Mouse (Mus musculus): ENCODE measurements around the gene Psmc3ip. TPM values are rescaled to one million over a fixed set of nuclear protein-coding genes. Genes with fewer than 3 reads are reported as not detected.
A peak's percentile ranks its signal among the peaks of the same experiment; 100 is the strongest.

Gene Psmc3ip
- polyA plus RNA-seq, 1 experiment from 2014 or later: 30.8 TPM

DNA sequence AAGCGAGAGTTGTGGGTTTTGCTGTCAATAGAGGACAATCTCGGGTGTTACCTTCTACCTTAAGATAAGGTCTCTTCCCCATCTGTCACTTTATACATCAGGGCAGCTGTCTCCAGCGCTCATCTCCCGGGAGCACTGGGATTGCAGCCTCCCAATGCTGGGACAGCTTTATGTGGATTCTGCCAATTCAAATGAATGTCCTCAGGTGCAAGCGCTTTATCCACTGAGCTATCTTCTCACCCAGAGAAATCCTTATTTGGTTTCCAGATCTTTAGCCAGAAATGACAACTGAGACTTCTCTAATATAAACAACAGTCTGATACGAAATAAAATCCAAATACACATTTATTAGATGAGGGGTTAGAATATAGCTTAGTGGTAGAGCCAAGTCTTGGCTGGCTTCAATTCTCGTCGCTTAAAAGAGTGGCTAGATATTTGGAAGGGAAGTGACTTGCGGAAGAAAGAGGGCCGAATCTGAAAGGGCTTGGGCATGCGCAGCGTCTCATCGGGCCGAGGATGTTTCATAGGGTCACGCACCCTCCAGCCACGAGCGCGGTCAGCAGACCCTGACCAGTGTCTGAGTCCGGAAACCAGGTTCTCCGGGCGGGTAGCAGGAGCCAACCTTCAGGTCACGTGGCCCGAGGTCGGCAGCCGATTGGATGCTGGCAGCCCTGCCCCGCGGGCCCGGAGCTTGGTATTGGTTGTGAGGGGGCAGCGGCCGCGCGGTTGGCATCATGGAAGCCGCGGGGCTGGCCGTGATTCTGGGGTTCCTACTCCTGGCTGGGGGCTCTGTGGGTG, 25.6 kb downstream of the Psmc3ip start, which contains the start of gene Naglu:
Gene Naglu, plus strand, starts transcription at position 622 of the 798 bp plus-strand sequence.
- peaks cover 21% of the 10 kb centered on the region for H3K4me1 ChIP-seq (replicated peaks)
- peak; percentile 89 for ATAC-seq
- peak within 1 kb of the TSS; percentile 80 for H3K4me3 ChIP-seq (replicated peaks)
- 5% methylated on average over 35 of the region's 35 CpGs for WGBS
- peaks cover 10% of the 10 kb centered on the region; the same call in 1 of the 2 replicates for H3K27me3 ChIP-seq
- H3K9ac ChIP-seq (replicated peaks): peak within 1 kb of the TSS; percentile 92
- peaks cover 2% of the 10 kb centered on the region for H3K36me3 ChIP-seq
- H3K4me2 ChIP-seq (replicated peaks): peak within 1 kb of the TSS; percentile 96
- peak within 1 kb of the TSS; percentile 69 for H3K27ac ChIP-seq
- H3K9me3 ChIP-seq: no peaks in the 10 kb centered on the region

DNA sequence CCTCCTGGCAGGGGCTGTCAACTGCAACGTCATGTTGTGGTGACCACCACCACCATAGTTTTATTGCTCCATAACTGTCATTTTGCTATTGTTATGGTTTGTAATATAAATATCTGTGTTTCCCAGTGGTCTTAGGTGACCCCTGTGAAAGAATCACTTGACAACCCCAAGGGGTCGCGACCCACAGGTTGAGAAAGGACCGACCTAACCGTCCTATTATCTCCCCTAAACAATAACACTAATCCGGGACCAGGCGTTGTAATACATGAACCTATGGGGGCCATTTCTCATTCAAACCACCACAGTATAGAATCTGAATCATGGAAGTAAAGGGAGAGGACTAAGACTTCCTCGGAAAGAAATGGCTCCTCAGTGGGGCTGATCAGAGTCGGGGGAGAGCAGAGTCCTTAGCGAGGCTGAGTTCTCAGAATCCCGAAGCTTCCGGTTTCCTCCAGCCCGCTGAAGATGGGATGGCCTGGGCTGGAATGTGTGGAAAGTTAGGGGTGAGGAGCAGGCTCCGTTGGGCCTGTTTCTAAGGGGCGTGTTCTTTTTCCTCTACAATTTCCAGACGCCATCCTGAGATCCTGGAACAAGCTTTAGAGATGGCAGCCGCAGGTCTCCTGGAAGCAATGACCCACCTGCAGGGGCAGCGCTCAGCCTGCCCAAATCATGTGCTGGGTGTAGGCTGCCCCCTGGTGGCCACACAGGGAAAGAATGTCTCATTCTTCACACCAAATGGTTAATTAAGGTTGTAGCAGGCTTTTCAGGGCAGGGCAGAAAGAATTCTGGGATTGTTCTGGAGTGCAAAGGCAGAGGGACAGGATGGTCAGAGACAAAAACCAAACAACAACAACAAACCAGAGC, 28.5 kb downstream of the Psmc3ip start:
- Histone ChIP-seq H3K4me2 (replicated peaks) (peak overlapping the region; percentile 59), H3K4me1 (replicated peaks) (peaks cover 21% of the 10 kb centered on the region), H3K36me3 (peaks cover 30% of the 10 kb centered on the region), H3K9me3 (no peaks in the 10 kb centered on the region), H3K4me3 (replicated peaks) (peak overlapping the region; percentile 34), H3K27ac (no peak overlapping the region; the same call in 1 of the 2 replicates), H3K27me3 (peaks cover 10% of the 10 kb centered on the region; the same call in 1 of the 2 replicates), H3K9ac (replicated peaks) (peak overlapping the region; percentile 53; the same call in 1 of the 2 replicates)
- peak; percentile 15; the same call in 1 of the 2 replicates for ATAC-seq
- 19% methylated on average over 18 of the region's 18 CpGs for WGBS

DNA sequence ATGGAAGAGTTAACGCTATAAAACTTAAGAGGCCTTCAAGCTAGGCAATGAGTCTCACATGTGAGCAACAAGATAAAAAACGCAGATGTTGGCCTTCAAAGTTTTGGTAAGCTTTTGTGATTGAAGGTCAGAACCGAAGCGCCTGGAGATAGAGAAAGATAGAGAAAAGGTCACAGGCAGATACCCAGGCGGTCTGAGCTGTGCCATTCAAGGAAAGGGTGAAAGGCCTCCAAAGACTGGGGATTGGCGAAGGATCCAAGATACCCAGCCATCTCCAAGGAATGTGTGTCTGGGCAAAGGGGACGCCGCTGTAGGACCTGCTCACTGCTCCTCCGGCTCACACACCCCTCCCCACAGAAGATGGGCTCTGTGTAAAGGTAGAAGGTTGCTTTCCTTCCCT, 30.2 kb downstream of the Psmc3ip start:
- no peak for ATAC-seq
- H3K4me3 ChIP-seq (replicated peaks): no peak overlapping the region
- 92% methylated on average over 9 of the region's 9 CpGs for WGBS
- H3K9me3 ChIP-seq: no peaks in the 10 kb centered on the region
- H3K27me3 ChIP-seq: 0 out of 2 replicates have a peak, but pooled peaks cover 6% of the 10 kb centered on the region
- H3K4me2 ChIP-seq (replicated peaks): no peak overlapping the region
- peaks cover 47% of the 10 kb centered on the region for H3K36me3 ChIP-seq
- peaks cover 13% of the 10 kb centered on the region for H3K4me1 ChIP-seq (replicated peaks)
- H3K27ac ChIP-seq: no peak overlapping the region
- H3K9ac ChIP-seq (replicated peaks): no peak overlapping the region

DNA sequence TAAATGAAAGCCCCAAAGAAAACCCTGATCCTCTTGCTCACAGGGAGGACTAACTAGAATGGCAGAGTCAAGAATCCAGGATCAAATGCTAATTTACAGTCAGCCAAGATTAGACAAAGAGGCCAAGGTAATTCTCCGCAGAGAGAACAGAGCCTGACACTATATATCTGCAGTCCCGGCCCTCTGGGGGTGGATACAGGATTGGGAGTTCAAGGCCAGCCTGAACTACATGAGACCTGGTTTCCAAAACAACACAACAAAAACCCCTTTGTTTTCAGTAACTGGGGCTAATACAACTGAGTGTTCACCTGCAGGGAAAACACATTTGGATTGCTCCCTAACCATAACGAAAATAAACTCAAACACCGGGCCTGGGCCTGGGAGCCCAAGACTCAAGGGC, 30.8 kb downstream of the Psmc3ip start:
- H3K27ac ChIP-seq: peak overlapping the region; percentile 60; the same call in 1 of the 2 replicates
- peaks cover 13% of the 10 kb centered on the region for H3K4me1 ChIP-seq (replicated peaks)
- WGBS: 86% methylated on average over 4 of the region's 4 CpGs
- H3K4me3 ChIP-seq (replicated peaks): no peak overlapping the region
- peaks cover 52% of the 10 kb centered on the region for H3K36me3 ChIP-seq
- H3K27me3 ChIP-seq: 0 out of 2 replicates have a peak, but pooled peaks cover 6% of the 10 kb centered on the region
- H3K4me2 ChIP-seq (replicated peaks): no peak overlapping the region
- no peaks in the 10 kb centered on the region for H3K9me3 ChIP-seq
- no peak for ATAC-seq
- H3K9ac ChIP-seq (replicated peaks): no peak overlapping the region

DNA sequence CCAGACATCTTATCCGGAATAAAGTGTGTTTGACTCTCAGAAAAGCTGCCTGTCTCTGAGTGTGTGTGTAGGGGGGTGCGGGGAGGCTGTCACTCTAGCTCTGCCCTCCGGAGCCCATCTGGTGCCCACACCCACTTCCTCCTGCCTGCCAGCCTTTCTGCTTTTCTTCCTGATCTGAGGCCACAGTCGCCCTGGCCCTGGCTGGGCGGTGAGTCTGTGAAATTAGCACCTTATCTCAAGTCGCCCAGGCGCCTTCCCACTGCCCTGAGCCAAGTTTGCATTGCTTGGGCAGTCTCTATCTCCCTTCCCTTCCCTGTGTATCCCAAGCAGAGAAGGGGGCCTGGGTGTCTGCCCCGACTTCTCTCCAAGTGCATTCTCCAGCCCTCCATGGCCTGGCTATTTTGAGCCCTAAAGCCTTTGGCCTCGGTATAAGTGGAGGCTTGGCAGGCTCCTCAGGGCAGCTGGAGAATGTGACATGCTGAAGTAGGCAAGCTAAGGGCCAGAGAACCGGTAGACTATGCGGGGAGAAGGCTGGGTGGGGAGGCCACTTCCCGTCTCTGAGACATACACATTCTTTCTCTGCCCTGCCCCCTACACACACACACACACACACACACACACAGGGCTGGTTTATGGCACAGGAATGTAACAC, 31.4 kb downstream of the Psmc3ip start:
- H3K4me1 ChIP-seq (replicated peaks): peaks cover 9% of the 10 kb centered on the region
- peaks cover 59% of the 10 kb centered on the region for H3K36me3 ChIP-seq
- no peaks in the 10 kb centered on the region for H3K9me3 ChIP-seq
- H3K27me3 ChIP-seq: 0 out of 2 replicates have a peak, but pooled peaks cover 3% of the 10 kb centered on the region
- H3K27ac ChIP-seq: peak overlapping the region; percentile 60
- ATAC-seq: no peak
- H3K4me3 ChIP-seq (replicated peaks): no peak overlapping the region
- H3K4me2 ChIP-seq (replicated peaks): no peak overlapping the region
- no peak overlapping the region for H3K9ac ChIP-seq (replicated peaks)
- 63% methylated on average over 12 of the region's 12 CpGs for WGBS

DNA sequence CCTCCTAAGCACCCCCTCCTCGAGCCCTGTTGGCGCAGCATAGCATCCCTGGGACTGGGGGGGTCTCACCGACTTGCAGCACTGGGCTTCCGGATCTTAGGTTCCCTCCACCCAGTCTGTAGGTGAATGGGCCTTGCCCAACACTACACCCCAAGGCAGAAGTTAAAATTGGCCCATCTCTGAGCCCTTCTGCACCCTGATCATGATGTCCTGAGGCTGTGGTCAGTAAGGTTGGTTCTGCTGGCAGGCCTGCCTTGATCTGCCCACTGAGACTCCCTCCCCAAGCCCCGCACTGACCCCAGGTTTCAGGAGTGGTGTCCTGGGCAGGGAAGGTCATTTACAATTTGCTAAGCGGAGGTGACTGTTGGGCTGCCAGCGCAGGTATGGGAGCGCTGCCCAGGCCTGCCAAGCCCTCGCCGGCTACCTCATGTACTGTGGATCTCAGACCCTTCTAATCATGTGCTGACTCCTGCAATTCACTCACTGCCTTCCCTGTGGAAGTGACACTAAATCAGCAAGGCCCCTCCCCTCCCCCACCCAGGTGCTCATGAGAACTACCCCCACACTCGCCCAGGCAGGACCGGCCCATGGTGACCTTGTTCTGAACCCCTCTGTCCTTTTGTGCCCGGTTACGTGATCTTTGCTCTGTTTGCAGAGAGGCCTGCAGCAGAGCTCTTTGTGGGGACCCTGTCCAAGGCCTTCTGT, 32.1 kb downstream of the Psmc3ip start:
- WGBS: 85% methylated on average over 14 of the region's 14 CpGs
- H3K4me1 ChIP-seq (replicated peaks): peaks cover 9% of the 10 kb centered on the region
- peak overlapping the region; percentile 60 for H3K27ac ChIP-seq
- H3K27me3 ChIP-seq: 0 out of 2 replicates have a peak, but pooled peaks cover under 1% of the 10 kb centered on the region
- no peak for ATAC-seq
- peaks cover 66% of the 10 kb centered on the region for H3K36me3 ChIP-seq
- no peak overlapping the region for H3K4me3 ChIP-seq (replicated peaks)
- H3K9ac ChIP-seq (replicated peaks): no peak overlapping the region
- no peak overlapping the region for H3K4me2 ChIP-seq (replicated peaks)
- no peaks in the 10 kb centered on the region for H3K9me3 ChIP-seq

DNA sequence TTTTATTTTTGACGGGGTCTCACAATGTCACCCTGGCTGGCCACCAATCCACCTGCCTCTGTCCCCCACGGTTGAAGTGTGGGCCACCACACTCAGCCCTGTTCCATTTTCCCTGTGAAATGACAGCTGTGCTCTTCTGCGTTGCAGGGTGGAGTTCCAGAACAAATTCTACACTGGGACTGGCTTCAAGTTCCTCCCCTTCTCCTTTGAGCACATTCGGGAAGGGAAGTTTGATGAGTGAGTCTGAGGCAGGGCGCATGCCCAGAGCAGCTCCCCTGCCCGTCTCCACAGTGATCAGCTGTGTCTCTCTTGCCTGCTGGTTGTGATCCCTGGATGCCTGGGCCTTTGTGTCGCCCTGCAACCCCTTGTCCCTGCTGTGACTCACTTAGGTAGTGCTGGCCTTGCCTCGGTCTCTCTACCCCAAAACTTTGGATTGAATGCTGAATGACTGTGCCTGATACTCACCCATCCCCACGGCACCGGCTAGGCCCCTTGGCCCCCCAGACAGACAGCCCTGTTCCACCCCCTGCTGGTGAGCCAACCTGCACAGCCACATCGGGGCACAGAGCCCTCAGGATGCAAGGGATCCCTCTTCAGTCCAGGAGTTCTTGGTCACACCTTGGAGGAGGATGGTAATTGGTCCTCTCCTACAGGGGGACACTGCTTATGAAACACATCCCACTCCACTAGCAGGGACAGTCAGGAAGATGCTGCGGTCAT, 32.9 kb downstream of the Psmc3ip start:
- H3K27ac ChIP-seq: no peak overlapping the region; the same call in 1 of the 2 replicates
- H3K4me1 ChIP-seq (replicated peaks): peaks cover 9% of the 10 kb centered on the region
- H3K9me3 ChIP-seq: no peaks in the 10 kb centered on the region
- no peak overlapping the region for H3K4me3 ChIP-seq (replicated peaks)
- no peaks in the 10 kb centered on the region for H3K27me3 ChIP-seq
- H3K9ac ChIP-seq (replicated peaks): no peak overlapping the region
- 77% methylated on average over 12 of the region's 12 CpGs for WGBS
- H3K4me2 ChIP-seq (replicated peaks): no peak overlapping the region
- H3K36me3 ChIP-seq: peaks cover 73% of the 10 kb centered on the region
- no peak for ATAC-seq

DNA sequence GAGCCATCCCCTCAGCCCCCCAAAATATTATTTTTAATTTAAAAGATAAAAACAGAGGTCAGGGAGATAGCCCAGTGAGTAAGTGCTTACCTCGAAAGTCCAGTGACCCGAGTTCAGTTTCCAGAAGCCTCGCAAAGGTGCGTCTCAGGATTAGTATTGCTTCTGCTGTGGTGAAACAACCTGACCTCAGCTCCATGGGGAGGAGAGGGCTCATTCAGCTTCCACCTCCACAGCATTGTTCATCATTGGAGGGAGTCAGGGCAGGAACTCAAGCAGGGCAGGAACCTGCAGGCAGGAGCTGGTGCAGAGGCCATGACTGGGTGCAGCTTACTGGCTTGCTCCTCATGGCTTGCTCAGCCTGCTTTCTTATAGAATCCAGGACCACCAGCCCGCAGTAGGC, 34.2 kb downstream of the Psmc3ip start:
- no peaks in the 10 kb centered on the region for H3K27me3 ChIP-seq
- no peaks in the 10 kb centered on the region for H3K9me3 ChIP-seq
- no peak for ATAC-seq
- H3K4me3 ChIP-seq (replicated peaks): no peak overlapping the region
- no peak overlapping the region for H3K9ac ChIP-seq (replicated peaks)
- 93% methylated on average over 5 of the region's 5 CpGs for whole genome bisulfite sequencing
- 0 out of 2 replicates have a peak overlapping the region, but pooled peaks have one; percentile 30 for H3K27ac ChIP-seq
- no peak overlapping the region for H3K4me2 ChIP-seq (replicated peaks)
- no peaks in the 10 kb centered on the region for H3K4me1 ChIP-seq (replicated peaks)
- peaks cover 84% of the 10 kb centered on the region for H3K36me3 ChIP-seq

DNA sequence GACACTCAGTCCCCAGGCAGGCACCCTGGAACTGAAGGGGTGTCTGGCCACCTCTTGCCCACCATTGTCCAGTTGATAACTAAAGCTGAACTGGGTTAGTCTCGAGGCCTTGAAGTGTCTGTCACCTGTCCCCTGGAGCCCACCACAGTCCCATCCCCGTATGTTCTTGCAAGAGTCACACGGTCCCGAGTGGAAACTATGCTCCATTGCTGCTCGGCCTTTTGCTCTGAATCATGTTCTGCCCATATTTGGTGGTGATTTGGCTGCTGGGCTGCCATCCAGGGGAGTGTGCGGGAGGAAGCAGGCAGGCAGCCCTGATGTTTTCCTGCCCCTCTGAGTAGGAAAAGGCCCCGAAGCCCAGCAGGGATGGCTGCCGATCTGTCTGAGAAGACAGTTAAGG, 35.1 kb downstream of the Psmc3ip start:
- H3K4me3 ChIP-seq (replicated peaks): no peak overlapping the region
- H3K36me3 ChIP-seq: peaks cover 93% of the 10 kb centered on the region
- H3K4me1 ChIP-seq (replicated peaks): no peaks in the 10 kb centered on the region
- peak overlapping the region; percentile 56 for H3K27ac ChIP-seq
- WGBS: 85% methylated on average over 8 of the region's 8 CpGs
- no peak overlapping the region for H3K9ac ChIP-seq (replicated peaks)
- H3K27me3 ChIP-seq: no peaks in the 10 kb centered on the region
- no peak overlapping the region for H3K4me2 ChIP-seq (replicated peaks)
- ATAC-seq: no peak
- no peaks in the 10 kb centered on the region for H3K9me3 ChIP-seq

DNA sequence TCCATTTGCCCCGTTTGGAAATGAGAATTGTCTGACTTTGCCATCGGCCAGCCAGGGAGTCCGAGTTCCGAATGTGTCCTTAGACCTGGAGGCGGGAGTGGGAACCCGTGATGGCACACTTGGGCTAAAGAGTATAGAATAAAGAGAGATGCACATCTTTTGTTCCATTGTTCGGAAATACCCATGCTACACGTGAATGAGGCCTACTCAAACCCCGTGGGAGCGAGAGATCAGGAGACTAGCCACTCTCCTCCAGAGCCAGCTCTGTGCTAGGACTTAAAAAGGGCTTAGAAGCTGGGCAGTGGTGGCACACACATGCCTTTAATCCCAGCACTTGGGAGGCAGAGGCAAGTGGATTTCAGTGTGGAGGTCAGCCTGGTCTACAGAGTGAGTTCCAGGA, 35.8 kb downstream of the Psmc3ip start:
- H3K4me1 ChIP-seq (replicated peaks): no peaks in the 10 kb centered on the region
- H3K4me2 ChIP-seq (replicated peaks): no peak overlapping the region
- no peak for ATAC-seq
- H3K4me3 ChIP-seq (replicated peaks): no peak overlapping the region
- H3K9ac ChIP-seq (replicated peaks): no peak overlapping the region
- no peaks in the 10 kb centered on the region for H3K9me3 ChIP-seq
- H3K27me3 ChIP-seq: no peaks in the 10 kb centered on the region
- 75% methylated on average over 10 of the region's 10 CpGs for WGBS
- H3K27ac ChIP-seq: no peak overlapping the region
- peaks cover 96% of the 10 kb centered on the region for H3K36me3 ChIP-seq
